Mouse (Mus musculus): ENCODE measurements around the gene H2-Eb2. TPM values are rescaled to one million over a fixed set of nuclear protein-coding genes. Genes with fewer than 3 reads are reported as not detected.

The H2-Eb2 gene
- total RNA-seq, 2 experiments from 2014 or later = not detected

DNA sequence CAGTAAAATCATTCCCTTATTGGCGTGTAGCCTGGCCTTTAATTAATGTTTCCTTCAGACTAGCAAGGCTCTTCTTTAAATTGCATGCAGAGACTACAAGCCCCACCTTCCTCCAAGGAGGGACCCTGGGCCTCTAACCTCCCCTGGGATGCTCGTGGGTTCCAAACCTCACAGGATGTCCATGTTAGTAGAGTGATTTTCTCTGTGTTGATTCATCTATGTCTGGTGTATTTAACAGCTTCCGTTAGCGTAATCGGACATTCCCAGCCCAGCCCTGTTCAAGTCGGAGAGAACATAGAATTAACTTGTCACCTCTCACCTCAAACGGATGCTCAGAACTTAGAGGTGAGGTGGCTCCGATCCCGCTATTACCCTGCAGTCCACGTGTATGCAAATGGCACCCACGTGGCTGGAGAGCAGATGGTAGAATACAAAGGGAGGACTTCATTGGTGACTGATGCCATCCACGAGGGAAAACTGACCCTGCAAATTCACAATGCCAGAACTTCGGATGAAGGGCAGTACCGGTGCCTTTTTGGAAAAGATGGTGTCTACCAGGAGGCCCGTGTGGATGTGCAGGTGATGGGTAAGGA lies 37.6 kb downstream of the H2-Eb2 start:
- DNase-seq = no peak

DNA sequence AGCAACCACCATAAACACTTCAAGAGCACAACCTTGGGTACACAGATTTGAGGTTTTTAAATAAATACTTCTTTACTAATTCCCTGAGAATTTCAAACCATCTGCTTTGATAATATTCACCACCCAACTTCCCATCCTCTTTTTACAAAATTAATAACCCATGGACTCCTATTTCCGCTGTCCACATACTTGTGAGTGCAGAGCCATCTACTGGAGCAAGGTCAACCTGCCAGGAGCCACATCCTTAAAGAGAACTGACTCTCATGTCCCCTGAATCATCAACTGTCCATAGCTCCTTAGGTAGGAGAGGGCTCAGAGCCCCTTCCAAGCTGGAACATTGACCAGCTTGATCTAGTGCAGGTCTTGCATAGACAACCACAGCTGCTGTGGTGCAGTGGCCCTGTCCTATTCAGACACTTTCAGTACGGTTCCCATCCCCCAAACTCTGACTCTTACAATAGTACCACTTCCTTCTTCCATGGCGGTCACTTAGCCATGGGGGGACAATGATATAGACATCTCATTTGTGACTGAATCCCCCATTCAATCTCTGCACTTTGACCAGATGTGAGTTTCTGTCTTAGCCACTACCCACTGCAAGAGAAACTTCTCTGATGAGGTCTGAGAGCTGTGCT lies 38.3 kb downstream of the H2-Eb2 start:
- no peak for DNase-seq

DNA sequence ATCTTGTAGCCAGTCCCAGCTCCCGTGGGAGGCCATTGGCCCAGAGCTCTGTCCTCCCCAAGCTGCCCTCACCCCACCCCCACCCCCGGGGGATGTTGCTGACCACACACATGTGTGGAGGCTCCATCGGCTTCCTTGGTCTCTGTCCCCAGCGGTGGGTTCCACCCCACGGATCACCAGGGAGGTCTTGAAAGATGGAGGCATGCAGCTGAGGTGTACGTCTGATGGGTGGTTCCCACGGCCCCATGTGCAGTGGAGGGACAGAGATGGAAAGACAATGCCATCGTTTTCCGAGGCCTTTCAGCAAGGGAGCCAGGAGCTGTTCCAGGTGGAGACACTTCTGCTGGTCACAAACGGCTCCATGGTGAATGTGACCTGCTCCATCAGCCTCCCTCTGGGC lies 39.6 kb downstream of the H2-Eb2 start:
- no peak for DNase-seq

DNA sequence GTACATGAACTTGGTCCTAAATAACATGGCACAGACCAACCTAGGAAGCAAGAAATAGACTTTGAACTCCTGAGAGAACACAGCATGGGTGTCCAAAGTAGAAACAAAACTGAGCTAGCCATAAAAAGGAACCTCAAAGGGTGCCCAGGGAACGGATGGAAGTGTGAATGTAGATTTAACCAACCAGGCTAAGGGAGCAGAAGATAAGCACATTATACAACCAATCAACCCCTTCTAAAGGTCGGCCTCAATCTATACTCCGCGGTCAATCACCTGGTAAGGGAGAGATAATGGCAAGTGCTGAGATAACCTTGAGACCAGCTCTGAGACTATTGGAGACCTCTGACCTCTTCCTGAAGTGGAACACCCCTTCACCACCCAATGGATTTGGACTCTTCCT lies 45.1 kb downstream of the H2-Eb2 start:
- DNase-seq = no peak

DNA sequence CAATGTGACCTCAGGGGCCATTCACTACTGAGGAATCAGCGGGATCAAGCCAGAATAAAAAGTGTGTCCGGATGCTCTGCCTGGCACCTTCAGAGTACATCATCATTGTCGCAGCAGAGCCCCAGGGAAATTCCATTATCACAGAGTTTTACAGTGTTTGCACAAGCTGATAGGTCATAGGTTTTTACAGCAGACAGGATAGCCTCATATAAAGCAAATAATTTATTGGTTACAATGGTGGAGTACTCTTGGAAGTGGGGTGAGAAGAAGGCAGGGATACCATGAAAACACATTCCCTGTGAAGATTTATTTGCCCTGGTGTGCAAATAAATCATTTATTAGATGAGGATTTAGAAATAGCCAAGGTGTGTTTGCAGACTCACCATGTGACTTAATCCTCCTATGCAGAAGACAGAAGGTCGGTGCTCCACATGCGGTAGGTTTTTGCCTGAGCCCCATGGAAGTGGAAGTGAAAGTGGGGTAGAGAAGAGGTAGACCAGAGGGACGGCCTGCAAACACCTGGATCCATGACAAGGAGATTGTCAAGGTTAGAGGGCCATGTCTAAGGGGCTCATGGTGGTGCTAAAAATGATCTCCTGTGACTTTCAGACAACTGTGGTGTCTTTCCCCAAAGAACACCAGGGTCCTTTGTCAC lies 47.7 kb downstream of the H2-Eb2 start:
- no peak for DNase-seq

DNA sequence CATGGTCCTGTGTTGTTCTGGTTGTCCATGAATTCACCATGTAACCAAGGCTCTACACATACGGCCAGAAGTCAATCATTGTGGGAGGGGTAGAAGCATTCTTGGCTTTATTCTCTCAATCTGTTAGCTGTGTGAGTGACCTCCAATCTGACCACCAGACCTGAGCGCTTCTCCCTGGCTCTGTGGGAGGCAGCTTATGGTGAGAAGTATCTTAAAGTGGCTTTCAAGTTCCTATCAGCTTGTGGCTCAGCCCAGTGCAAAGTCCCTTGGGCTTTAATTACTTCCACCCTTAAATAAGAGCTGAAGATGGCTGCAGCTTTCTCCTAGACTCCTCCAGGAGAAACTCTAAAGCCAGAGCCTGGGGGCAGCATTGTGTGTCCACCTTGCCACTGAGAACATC lies 51.4 kb downstream of the H2-Eb2 start, which contains the start of gene Btnl1:
Btnl1 (plus strand) TSS at position 286 of the 400 bp plus-strand sequence.
- DNase-seq = no peak

DNA sequence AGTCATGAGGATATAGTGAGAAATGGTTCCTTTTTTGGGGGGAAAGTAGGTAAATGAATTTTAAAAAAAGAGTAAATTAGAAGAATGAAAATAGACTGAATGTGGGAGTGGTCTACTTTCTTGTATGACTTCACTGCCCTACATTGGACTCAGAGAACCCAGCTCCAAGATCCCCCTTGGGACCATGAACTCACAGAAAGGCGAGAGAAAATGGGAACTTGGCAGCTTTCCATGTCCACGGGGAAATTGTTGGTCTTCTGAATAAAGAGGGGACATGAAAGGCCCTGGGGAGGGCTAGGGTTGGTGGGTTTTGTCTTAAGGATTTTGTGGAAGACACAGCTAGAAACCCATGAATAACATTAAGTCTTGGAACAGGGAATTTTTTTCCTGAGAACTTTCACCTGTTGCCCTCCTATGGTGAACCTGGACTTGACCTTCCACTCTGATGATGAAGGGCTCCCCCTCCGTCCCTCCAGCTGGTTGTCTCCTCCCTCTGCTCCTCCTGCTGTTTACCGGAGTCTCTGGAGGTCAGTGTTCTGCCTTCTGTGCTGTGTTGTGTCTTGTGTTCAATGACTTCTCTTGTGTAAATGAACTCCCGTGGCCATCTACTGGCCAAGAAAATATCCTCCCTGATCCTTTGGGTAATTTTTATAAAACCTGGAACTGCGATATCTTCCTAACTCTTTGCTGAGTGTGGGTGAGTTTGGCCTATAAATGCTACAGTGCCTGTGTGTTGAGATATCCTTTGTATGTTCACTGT lies 52.2 kb downstream of the H2-Eb2 start:
- DNase-seq = no peak

DNA sequence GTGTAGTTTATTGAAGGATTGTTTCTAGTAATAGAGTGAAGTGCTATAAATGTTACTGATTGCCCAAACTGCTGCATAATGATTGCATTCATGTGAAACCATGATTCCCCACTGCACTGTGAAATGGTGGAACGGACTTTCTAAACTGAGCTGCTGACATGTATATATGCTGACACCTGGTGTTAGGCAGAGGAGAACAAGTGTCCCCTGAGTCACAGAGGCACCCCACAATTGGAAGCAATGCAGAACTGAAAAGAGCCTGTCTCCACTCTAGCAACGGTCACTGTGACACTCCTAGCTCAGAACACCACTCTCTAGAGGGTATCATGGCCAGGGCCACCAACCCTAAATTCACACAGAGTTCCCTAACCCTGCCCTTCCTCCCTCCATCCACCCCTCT lies 53.3 kb downstream of the H2-Eb2 start:
- no peak for DNase-seq

DNA sequence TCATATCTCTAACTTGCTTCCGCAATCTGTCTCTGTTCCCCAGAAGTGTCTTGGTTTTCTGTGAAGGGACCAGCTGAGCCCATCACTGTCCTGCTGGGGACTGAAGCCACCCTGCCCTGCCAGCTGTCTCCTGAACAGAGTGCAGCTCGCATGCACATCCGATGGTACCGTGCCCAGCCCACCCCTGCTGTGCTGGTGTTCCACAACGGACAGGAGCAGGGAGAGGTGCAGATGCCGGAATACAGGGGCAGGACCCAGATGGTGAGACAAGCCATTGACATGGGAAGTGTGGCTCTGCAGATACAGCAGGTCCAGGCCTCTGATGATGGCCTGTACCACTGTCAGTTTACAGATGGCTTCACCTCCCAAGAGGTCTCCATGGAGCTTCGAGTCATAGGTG lies 54.0 kb downstream of the H2-Eb2 start:
- no peak for DNase-seq

DNA sequence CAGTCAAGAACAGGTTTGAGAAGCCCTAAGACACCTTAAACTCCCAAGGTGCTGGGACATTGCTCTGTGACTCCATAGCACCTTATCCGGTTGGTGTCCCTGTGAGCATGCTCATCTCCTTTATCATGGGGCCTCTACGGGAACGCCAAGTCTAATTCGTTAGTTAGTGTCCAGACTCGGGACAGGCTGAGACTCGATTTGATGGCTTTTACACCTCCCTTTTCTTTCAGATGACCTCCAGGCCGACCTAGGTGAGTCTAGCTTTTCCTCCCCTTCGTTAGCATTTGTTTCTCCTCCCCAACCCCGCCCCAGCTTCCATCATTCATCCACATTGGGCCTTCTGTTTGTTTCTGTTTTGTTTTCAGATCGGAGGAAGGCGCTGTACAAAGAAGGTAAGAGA lies 56.4 kb downstream of the H2-Eb2 start:
- DNase-seq = no peak

DNA sequence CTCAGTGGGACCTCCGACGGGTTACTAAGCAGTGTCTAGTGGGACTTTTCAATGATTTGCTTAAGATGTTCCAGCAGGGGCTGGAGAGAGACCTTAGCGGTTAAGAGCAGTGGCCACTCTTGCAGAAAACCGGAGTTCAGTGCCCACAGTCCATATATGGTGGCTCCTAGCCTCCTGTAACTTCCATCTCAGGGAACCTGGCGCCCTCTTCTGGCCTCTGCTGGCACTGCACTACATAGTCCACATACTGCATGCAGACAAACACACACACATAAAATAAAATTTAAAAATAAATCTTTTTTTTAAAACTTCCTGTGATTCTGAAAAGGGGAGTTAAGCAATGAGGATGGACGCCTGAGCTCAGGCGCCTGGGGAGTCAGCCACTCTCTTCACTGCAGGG lies 57.7 kb downstream of the H2-Eb2 start:
- no peak for DNase-seq

DNA sequence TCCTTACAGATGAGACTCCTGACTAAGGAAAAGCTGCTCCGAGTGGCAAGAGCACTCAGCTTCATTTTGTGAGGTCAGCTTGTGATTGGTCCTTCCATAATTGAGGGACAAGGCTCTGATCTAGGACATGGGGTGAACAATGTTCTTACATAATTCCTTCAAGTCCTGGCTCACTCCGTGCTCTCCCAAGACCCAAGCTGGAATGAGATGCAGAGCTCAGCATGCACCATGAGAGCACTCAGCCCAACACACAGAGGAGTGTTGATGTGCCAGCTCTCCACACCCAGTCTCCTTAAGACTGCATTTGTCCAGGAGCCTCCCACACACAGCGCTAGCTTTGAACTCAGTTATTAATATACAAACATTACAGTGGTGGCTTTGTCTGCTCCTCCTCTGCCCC lies 59.2 kb downstream of the H2-Eb2 start:
- no peak for DNase-seq

DNA sequence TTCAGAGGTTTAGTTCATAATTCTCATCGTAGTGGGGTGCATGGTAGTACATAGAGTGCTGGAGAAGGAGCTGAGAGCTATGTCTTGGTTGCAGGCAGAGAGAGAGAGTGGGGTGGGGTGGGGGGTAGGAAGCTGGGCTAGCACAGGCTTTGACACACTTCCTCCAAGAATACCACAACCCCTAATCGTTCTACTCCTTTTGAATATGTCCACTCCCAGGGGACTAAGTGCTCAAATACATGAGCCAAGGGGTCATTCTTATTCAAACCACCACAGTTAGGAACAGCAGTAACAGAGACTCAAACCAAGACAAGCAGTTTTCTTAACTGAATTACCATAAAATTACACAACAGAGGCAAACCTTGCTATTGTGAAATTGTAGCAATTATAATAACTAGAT lies 61.2 kb downstream of the H2-Eb2 start:
- DNase-seq = no peak

DNA sequence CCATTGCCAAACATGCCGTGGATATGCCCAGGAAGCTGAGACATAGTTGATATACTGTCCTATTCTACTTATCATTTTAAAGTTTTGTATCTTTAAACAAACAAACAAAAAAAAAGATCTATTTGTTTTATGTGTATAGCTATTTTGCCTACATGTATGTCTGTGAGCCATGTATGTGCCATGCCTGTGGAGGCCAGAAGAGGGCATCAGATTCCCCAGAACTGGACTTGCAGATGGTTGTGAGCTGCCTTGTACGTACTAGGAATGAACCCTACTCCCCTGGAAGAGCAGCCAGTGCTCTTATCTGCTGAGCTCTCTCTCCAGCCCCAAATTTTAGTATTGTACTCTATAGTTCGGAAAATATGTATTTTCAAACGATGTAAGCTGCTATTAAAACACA lies 63.0 kb downstream of the H2-Eb2 start:
- DNase-seq = no peak

Other genes with a start within 250 kb of the H2-Eb2 start
- gene H2-Oa, start 233.3 kb upstream of the H2-Eb2 start, total RNA-seq (2021) = under 1 TPM; 0.35 to 0.42 TPM
- 10 to 100 TPM; 26.7 to 31.7 TPM for gene H2-DMa, start 206.1 kb upstream of the H2-Eb2 start, total RNA-seq (2021)
- gene Brd2, start 203.0 kb upstream of the H2-Eb2 start, total RNA-seq (2021) = 100 to 1,000 TPM; 182 to 193 TPM
- under 1 TPM; 0.67 to 0.96 TPM for gene H2-DMb2, start 182.4 kb upstream of the H2-Eb2 start, total RNA-seq (2021)
- gene H2-DMb1, start 172.6 kb upstream of the H2-Eb2 start, total RNA-seq (2021) = 1 to 10 TPM in 1 of 2 experiments, under 1 TPM in 1; 0.95 to 1.7 TPM
- 1 to 10 TPM; 3.4 to 3.5 TPM for gene Tap1, start 138.1 kb upstream of the H2-Eb2 start, total RNA-seq (2021)
- gene Psmb9, start 137.9 kb upstream of the H2-Eb2 start, total RNA-seq (2021) = 1 to 10 TPM; 1.2 to 1.7 TPM
- 1 to 10 TPM; 2.7 to 3.2 TPM for gene Psmb8, start 127.9 kb upstream of the H2-Eb2 start, total RNA-seq (2021)
- 10 to 100 TPM in 1 of 2 experiments, 1 to 10 TPM in 1; 8.5 to 10.3 TPM for gene Tap2, start 122.1 kb upstream of the H2-Eb2 start, total RNA-seq (2021)
- under 1 TPM in 1 of 2 experiments, not detected in 1; 0.47 TPM for gene H2-Ob, start 86.8 kb upstream of the H2-Eb2 start, total RNA-seq (2021)
- gene H2-Ab1, start 68.0 kb upstream of the H2-Eb2 start, total RNA-seq (2021) = 1 to 10 TPM; 1.6 to 1.9 TPM
- gene H2-Aa, start 37.8 kb upstream of the H2-Eb2 start, total RNA-seq (2021) = 1 to 10 TPM in 1 of 2 experiments, under 1 TPM in 1; 0.87 to 1.3 TPM
- gene H2-Eb1, start 19.8 kb upstream of the H2-Eb2 start, total RNA-seq (2021) = 1 to 10 TPM; 1.3 TPM
- under 1 TPM; 0.43 to 0.82 TPM for gene Btnl2, start 29.2 kb downstream of the H2-Eb2 start, total RNA-seq (2021)
- gene Btnl1, start 51.5 kb downstream of the H2-Eb2 start, total RNA-seq (2021) = not detected
- 1 to 10 TPM; 2.3 to 3.6 TPM for gene BC051142, start 73.2 kb downstream of the H2-Eb2 start, total RNA-seq (2021)
- gene Btnl4, start 151.7 kb downstream of the H2-Eb2 start, total RNA-seq (2021) = not detected
- gene Btnl6, start 191.7 kb downstream of the H2-Eb2 start, total RNA-seq (2021) = not detected
- gene Notch4, start 238.6 kb downstream of the H2-Eb2 start, total RNA-seq (2021) = 10 to 100 TPM in 1 of 2 experiments, 1 to 10 TPM in 1; 7.0 to 11.5 TPM